Mouse (Mus musculus) myocyte (in vitro differentiated cells): ENCODE data around the gene Derl3. TPM values are rescaled to one million over a fixed set of nuclear protein-coding genes. Genes with fewer than 3 reads are reported as not detected.

ENCODE experiments used
- H3K27me3 ChIP-seq: one replicate; pipeline ENCODE4 v1.6.1; 2011; ENCODE audit not compliant: control insufficient read depth, insufficient read depth, insufficient read length
- H3K36me3 ChIP-seq: one replicate; pipeline ENCODE4 v1.6.1; 2011; ENCODE audit not compliant: control insufficient read depth, insufficient read depth
- H3K4me2 ChIP-seq: one replicate; pipeline ENCODE4 v1.6.1; 2011; ENCODE audit warnings: low read depth, control low read depth
- H3K4me3 ChIP-seq: one replicate; pipeline ENCODE4 v1.5.1; 2011; ENCODE audit warnings: mild to moderate bottlenecking, control low read depth, moderate library complexity
- H3K79me2 ChIP-seq: one replicate; pipeline ENCODE4 v1.6.1; 2011; ENCODE audit not compliant: control insufficient read depth, insufficient read depth
- H3ac ChIP-seq: one replicate; pipeline ENCODE4 v1.6.1; 2011; ENCODE audit not compliant: control insufficient read depth, insufficient read length
- CEBPB ChIP-seq: IDR thresholded peaks from 2 replicates; pipeline ENCODE4 v1.6.1; 2011; ENCODE audit warnings: mild to moderate bottlenecking, moderate library complexity; ENCODE audit not compliant: poor library complexity, insufficient read depth, severe bottlenecking
- E2F4 ChIP-seq: IDR thresholded peaks from one replicate; pipeline ENCODE4 v1.6.1; 2011; ENCODE audit warnings: mild to moderate bottlenecking, control low read depth, moderate library complexity; ENCODE audit not compliant: insufficient read depth
- MAX ChIP-seq: IDR thresholded peaks from one replicate; pipeline ENCODE4 v1.6.1; 2011; ENCODE audit warnings: low read depth, mild to moderate bottlenecking, control low read depth
- MYOD1 ChIP-seq, 3 experiments: IDR thresholded peaks; one replicate each; pipeline ENCODE4 v1.6.1; 2011; ENCODE audit warnings: control low read depth in 2 of 3, low read depth in 2 of 3, mild to moderate bottlenecking in 2 of 3, moderate library complexity in 1 of 3; ENCODE audit not compliant: insufficient read length in 2 of 3, control insufficient read depth in 1 of 3
- MYOG ChIP-seq, 3 experiments: IDR thresholded peaks; one replicate each; pipeline ENCODE4 v1.6.1; 2011; ENCODE audit warnings: control low read depth in 2 of 3, low read depth in 2 of 3, mild to moderate bottlenecking in 2 of 3; ENCODE audit not compliant: insufficient read length in 2 of 3, control insufficient read depth in 1 of 3, insufficient read depth in 1 of 3
- POLR2A ChIP-seq: IDR thresholded peaks from one replicate; pipeline ENCODE4 v1.6.1; 2011; ENCODE audit warnings: low read depth, mild to moderate bottlenecking, control low read depth, moderate library complexity; ENCODE audit not compliant: insufficient read length
- POLR2AphosphoS2 ChIP-seq: IDR thresholded peaks from one replicate; pipeline ENCODE4 v1.6.1; 2011; ENCODE audit warnings: low read depth, control low read depth; ENCODE audit not compliant: insufficient read length
- REST ChIP-seq: IDR thresholded peaks from one replicate; pipeline ENCODE4 v1.6.1; 2011; ENCODE audit warnings: mild to moderate bottlenecking, control low read depth, moderate library complexity; ENCODE audit not compliant: insufficient read depth, insufficient read length
- SRF ChIP-seq: IDR thresholded peaks from one replicate; pipeline ENCODE4 v1.6.1; 2011; ENCODE audit warnings: low read depth; ENCODE audit not compliant: control insufficient read depth, insufficient read length
- TCF12 ChIP-seq: IDR thresholded peaks from one replicate; pipeline ENCODE4 v1.6.1; 2011; ENCODE audit warnings: mild to moderate bottlenecking, control low read depth; ENCODE audit not compliant: poor library complexity, insufficient read depth, severe bottlenecking
- TCF3 ChIP-seq: IDR thresholded peaks from one replicate; pipeline ENCODE4 v1.6.1; 2011; ENCODE audit warnings: low read depth, control low read depth; ENCODE audit not compliant: insufficient read length
- USF1 ChIP-seq: IDR thresholded peaks from one replicate; pipeline ENCODE4 v1.6.1; 2011; ENCODE audit warnings: low read depth, mild to moderate bottlenecking, control low read depth, moderate library complexity
- polyA plus RNA-seq: library from polyadenylated mRNA; unstranded; fragments of >200 nt; fragmentation: generic; extraction: Trizol; gene quantifications from one replicate; pipeline ENCODE4 v1.2.1, GENCODE M21; 2012; ENCODE audit warnings: missing spikeins

The Derl3 gene
- polyA plus RNA-seq, 1 experiment, result 0.58 TPM

- peak in 2 of 3 experiments; percentile 46 to 73 for TF ChIP-seq MYOG (IDR thresholded peaks at IDR 0.05; ENCODE audit: control insufficient read depth in 1 of 3, insufficient read depth in 1 of 3, insufficient read length in 2 of 3, low read depth in 2 of 3)
- no peak for TF ChIP-seq POLR2A
- peak; percentile 30 to 74 (median 62) for TF ChIP-seq MYOD1 (IDR thresholded peaks at IDR 0.05; ENCODE audit: control insufficient read depth in 1 of 3, insufficient read length in 2 of 3, low read depth in 2 of 3)
- TF ChIP-seq TCF3, result peak; percentile 21
- TF ChIP-seq TCF12, result peak; percentile 75
- TF ChIP-seq CEBPB, result peak; percentile 82
- TF ChIP-seq POLR2AphosphoS2, result no peak
- H3K4me2 ChIP-seq, result peak overlapping the region; percentile 73
- H3ac ChIP-seq, result no peak overlapping the region
- H3K4me3 ChIP-seq, result no peak overlapping the region
- H3K79me2 ChIP-seq, result no peaks in the 10 kb centered on the region
- no peaks in the 10 kb centered on the region for H3K27me3 ChIP-seq
- no peaks in the 10 kb centered on the region for H3K36me3 ChIP-seq
These were observed 51.0 kb downstream of the Derl3 start for GRCm38 (mm10) chr10:75944066-75944772.

GRCm38 (mm10) chr10:75945213-75945612 lies 52.0 kb downstream of the Derl3 start:
- no peak overlapping the region for H3ac ChIP-seq
- H3K27me3 ChIP-seq, result no peaks in the 10 kb centered on the region
- TF ChIP-seq SRF (no peak), POLR2A (no peak), MYOG (IDR thresholded peaks at IDR 0.05; ENCODE audit: control insufficient read depth in 1 of 3, insufficient read depth in 1 of 3, insufficient read length in 2 of 3, low read depth in 2 of 3) (no peak), POLR2AphosphoS2 (no peak), CEBPB (no peak), USF1 (no peak), REST (no peak), MAX (no peak), MYOD1 (IDR thresholded peaks at IDR 0.05; ENCODE audit: control insufficient read depth in 1 of 3, insufficient read length in 2 of 3, low read depth in 2 of 3) (no peak), TCF12 (no peak), TCF3 (no peak), E2F4 (no peak)
- no peak overlapping the region for H3K4me2 ChIP-seq
- no peak overlapping the region for H3K4me3 ChIP-seq
- H3K79me2 ChIP-seq, result no peaks in the 10 kb centered on the region
- no peaks in the 10 kb centered on the region for H3K36me3 ChIP-seq

Other genes starting within 250 kb of the Derl3 start
- gene Susd2, start 249.4 kb upstream of the Derl3 start, polyA plus RNA-seq, result 0.12 TPM
- gene Cabin1, start 129.1 kb upstream of the Derl3 start, polyA plus RNA-seq, result 24.0 TPM
- 64.2 TPM for gene Ddt, start 120.0 kb upstream of the Derl3 start, polyA plus RNA-seq
- gene Gm20441, start 112.5 kb upstream of the Derl3 start, polyA plus RNA-seq, result not detected
- gene Gstt3, start 112.0 kb upstream of the Derl3 start, polyA plus RNA-seq, result 0.13 TPM
- gene Gstt1, start 94.8 kb upstream of the Derl3 start, polyA plus RNA-seq, result 1.3 TPM
- not detected for gene Gstt4, start 70.9 kb upstream of the Derl3 start, polyA plus RNA-seq
- gene Gstt2, start 56.0 kb upstream of the Derl3 start, polyA plus RNA-seq, result 1.4 TPM
- 3,517 TPM for gene Mif, start 33.2 kb upstream of the Derl3 start, polyA plus RNA-seq
- gene Smarcb1, start 28.2 kb downstream of the Derl3 start, polyA plus RNA-seq, result 142 TPM
- gene Chchd10, start 39.7 kb downstream of the Derl3 start, polyA plus RNA-seq, result 441 TPM
- 121 TPM for gene Mmp11, start 43.1 kb downstream of the Derl3 start, polyA plus RNA-seq
- 3.2 TPM for gene Gm867, start 47.3 kb downstream of the Derl3 start, polyA plus RNA-seq
- 0.48 TPM for gene Vpreb3, start 49.6 kb downstream of the Derl3 start, polyA plus RNA-seq
- gene Gm5134, start 61.1 kb downstream of the Derl3 start, polyA plus RNA-seq, result 0.01 TPM
- gene Zfp280b, start 139.2 kb downstream of the Derl3 start, polyA plus RNA-seq, result 5.7 TPM
- gene Slc5a4b, start 217.5 kb downstream of the Derl3 start, polyA plus RNA-seq, result not detected